Mouse (Mus musculus): Measurements from ENCODE around the gene Casp4.

DNA sequence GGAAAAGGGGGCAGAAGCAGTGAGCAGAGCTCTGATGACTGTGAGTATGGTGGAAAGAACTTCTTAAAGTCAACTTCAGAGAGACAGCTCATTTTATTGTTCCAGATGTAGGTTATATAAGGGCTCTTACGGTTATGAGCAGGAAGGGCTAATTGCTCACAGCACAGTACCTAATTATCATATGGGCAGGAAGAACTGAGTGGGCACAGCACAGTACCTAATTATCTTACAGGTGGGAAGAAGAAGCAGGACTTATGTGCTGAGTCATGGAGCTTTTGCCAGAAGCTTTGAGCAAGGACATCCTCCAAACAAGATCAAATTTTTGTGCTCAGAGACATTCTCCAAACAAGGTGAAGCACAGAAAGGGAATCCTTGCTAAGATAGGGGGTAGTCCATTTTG lies 37.7 kb upstream of the Casp4 start:
- TF ChIP-seq CTCF (IDR thresholded peaks at IDR 0.05; ENCODE audit: borderline replicate concordance, control insufficient read depth, extremely low read depth, insufficient read depth, low read length, poor library complexity) (no peak), POLR2A (IDR thresholded peaks at IDR 0.05; ENCODE audit: control insufficient read depth, extremely low read depth, insufficient read depth, low read length, poor library complexity) (no peak)

Measured in thymus, adult 2 months (tissue).